Mouse (Mus musculus): ENCODE results near the gene Snapc2. TPM values are rescaled to one million over a fixed set of nuclear protein-coding genes. Genes with fewer than 3 reads are reported as not detected.

The Snapc2 gene
- polyA plus RNA-seq (2014; fragmentation: Nextera tagmentation; extraction: Ambion mirVana): 58.6 and 69.4 TPM in 2 replicates

DNA sequence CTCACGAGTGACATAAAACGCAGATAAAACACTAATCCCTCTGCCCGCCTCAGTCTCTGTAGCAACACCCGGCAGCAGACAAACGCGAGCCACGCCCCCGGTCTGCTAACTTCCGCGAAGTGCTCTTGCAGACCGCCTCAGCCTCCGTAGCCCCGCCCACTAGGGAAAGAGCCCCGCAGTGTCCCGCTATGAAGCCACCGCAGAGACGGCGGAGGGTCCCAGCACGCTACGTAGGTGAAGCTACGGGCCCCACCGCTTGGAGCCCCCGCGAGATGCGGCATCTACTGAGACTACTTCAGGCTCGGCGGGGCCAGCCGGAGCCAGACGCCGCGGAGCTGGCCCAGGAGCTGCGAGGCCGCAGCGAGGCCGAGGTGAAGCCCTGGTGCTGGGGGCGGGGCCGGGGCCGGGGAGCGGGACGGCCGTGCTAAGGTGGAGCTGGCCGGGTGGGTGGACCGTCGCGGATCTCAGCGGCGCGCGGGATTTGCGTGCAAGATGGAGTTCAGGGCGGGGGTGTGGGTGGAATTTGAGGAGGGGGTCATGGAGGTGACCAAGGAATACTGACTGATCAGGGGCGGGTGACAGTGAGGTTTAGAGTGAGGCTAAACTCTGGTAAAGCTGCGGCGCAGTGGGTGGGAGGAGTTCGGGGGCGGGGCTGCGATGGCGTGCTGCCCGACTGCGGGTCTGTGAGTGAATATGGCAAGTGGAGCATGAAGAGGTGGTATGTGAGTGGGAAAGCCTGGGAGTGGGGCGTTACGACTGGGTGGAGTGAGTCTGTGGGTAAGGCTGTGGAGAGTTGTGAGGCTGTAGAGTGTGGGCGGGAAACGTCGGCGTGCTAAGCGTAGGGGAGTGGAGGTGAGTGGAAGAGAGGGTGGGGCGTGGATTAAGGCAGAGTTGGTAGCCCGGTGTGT lies at the start of gene Snapc2:
TSS of gene Snapc2 (plus strand) at position 147 of the 908 bp plus-strand sequence.
- ATAC-seq (ENCODE audit: low FRiP score, low TSS enrichment) (peak; percentile 90), DNase-seq (peak; percentile 98)
- peak within 1 kb of the TSS; percentile 75 for H3K4me2 ChIP-seq (ENCODE audit: low read length)
- H3K4me3 ChIP-seq (replicated peaks; ENCODE audit: low read depth, low read length): peak within 1 kb of the TSS; percentile 92
- peaks cover 51% of the 10 kb centered on the region for H3K36me3 ChIP-seq (ENCODE audit: control insufficient read depth, insufficient read depth, low read length)
- WGBS: under 1% methylated on average over 69 of the region's 69 CpGs
- H3K4me1 ChIP-seq (ENCODE audit: control insufficient read depth, insufficient read depth, low read length): peaks cover 32% of the 10 kb centered on the region
- no peaks in the 10 kb centered on the region for H3K9me3 ChIP-seq (ENCODE audit: control insufficient read depth, low read length)
- peak within 1 kb of the TSS; percentile 89 for H3K27ac ChIP-seq (replicated peaks; ENCODE audit: low read depth, low read length)
- peak within 1 kb of the TSS; percentile 86 for H3K9ac ChIP-seq (replicated peaks; ENCODE audit: low read length)
- H3K27me3 ChIP-seq (ENCODE audit: control insufficient read depth, insufficient read depth, low read length): no peaks in the 10 kb centered on the region

DNA sequence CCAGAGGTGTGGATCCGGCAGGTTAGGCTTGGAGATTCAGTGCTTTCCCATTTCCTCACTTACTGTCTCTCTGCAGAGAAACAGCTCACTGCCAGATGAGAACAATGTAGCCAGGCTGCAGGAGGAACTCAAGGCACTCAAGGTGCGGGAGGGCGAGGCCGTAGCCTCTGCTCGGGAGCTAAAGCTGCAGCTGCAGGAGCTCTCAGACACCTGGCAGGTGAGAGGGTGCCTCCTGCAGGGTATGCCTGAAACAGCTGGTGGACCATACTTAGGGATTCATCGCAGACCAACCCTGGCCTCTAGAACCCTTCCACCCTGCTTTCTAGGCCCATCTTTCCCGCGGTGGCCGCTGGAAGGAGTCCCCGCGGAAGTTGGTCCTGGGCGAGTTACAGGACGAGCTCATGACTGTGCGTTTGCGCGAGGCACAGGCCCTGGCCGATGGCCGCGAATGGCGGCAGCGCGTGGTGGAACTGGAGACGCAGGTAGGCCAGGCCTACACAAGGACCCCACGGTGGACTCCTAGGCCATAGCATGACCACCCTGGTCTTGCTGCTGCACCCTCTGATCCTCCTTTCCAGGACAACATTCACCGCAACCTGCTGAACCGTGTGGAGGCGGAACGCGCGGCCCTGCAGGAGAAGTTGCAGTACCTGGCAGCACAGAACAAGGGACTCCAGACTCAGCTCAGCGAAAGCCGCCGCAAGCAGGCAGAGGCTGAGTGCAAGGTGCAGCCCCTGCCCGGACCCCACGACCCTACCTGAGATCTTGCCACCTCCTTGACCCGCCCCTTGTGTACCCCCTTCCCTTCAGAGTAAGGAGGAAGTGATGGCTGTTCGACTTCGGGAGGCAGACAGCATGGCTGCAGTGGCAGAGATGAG lies 47.4 kb upstream of the Snapc2 start:
- H3K27ac ChIP-seq (replicated peaks; ENCODE audit: low read depth, low read length): no peak overlapping the region
- H3K27me3 ChIP-seq (ENCODE audit: control insufficient read depth, insufficient read depth, low read length): peaks cover 11% of the 10 kb centered on the region; the same call in 1 of the 2 replicates
- H3K9ac ChIP-seq (replicated peaks; ENCODE audit: low read length): peak overlapping the region; percentile 23; the same call in 1 of the 2 replicates
- DNase-seq: no peak
- peaks cover 93% of the 10 kb centered on the region for H3K36me3 ChIP-seq (ENCODE audit: control insufficient read depth, insufficient read depth, low read length)
- ATAC-seq (ENCODE audit: low FRiP score, low TSS enrichment): no peak
- WGBS: 19% methylated on average over 38 of the region's 38 CpGs
- no peak overlapping the region for H3K4me2 ChIP-seq (ENCODE audit: low read length)
- H3K4me1 ChIP-seq (ENCODE audit: control insufficient read depth, insufficient read depth, low read length): no peaks in the 10 kb centered on the region; the same call in 1 of the 2 replicates
- H3K9me3 ChIP-seq (ENCODE audit: control insufficient read depth, low read length): no peaks in the 10 kb centered on the region
- no peak overlapping the region for H3K4me3 ChIP-seq (replicated peaks; ENCODE audit: low read depth, low read length)

DNA sequence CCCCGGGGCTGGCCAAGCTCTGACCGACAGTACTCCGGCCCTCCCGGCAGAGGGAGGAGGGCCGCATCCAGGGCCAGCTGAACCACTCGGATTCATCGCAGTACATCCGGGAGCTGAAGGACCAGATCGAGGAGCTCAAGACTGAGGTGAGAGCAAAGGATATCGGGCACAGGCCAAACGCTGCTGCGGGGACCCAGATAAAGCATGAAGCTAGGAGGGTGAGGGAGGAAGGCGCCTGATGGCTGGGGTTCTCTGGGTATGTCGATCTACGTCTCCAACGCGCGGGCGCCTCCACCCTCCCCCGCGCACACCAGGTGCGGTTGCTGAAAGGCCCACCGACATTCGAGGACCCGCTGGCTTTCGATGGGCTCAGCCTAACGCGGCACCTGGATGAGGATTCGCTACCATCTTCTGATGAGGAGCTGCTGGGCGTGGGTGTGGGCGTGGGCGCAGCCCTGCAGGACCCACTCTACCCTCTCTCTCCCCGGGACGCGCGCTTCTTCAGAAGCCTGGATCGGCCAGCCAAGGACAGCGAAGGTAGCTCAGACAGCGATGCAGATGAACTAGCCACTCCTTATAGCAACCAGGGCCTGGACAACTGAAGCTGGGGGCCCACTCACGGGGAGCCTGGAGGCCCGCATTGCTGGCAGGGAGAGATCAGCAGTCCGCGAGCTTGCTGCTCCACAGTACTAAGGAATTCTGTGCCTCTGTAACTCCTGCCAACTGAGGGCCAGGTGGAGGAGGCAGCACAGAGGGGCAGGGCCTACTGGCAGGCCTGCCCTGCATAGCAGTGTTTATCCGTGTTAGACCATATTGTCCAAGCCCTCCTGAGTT lies 46.5 kb upstream of the Snapc2 start:
- H3K27ac ChIP-seq (replicated peaks; ENCODE audit: low read depth, low read length): no peak overlapping the region
- peak overlapping the region; percentile 23; the same call in 1 of the 2 replicates for H3K9ac ChIP-seq (replicated peaks; ENCODE audit: low read length)
- H3K9me3 ChIP-seq (ENCODE audit: control insufficient read depth, low read length): no peaks in the 10 kb centered on the region
- ATAC-seq (ENCODE audit: low FRiP score, low TSS enrichment) (no peak), DNase-seq (peak; percentile 34)
- H3K4me2 ChIP-seq (ENCODE audit: low read length): peak overlapping the region; percentile 3; the same call in 1 of the 2 replicates
- peaks cover 95% of the 10 kb centered on the region for H3K36me3 ChIP-seq (ENCODE audit: control insufficient read depth, insufficient read depth, low read length)
- H3K27me3 ChIP-seq (ENCODE audit: control insufficient read depth, insufficient read depth, low read length): peaks cover 11% of the 10 kb centered on the region; the same call in 1 of the 2 replicates
- no peaks in the 10 kb centered on the region; the same call in 1 of the 2 replicates for H3K4me1 ChIP-seq (ENCODE audit: control insufficient read depth, insufficient read depth, low read length)
- WGBS: 10% methylated on average over 44 of the region's 44 CpGs
- no peak overlapping the region for H3K4me3 ChIP-seq (replicated peaks; ENCODE audit: low read depth, low read length)

DNA sequence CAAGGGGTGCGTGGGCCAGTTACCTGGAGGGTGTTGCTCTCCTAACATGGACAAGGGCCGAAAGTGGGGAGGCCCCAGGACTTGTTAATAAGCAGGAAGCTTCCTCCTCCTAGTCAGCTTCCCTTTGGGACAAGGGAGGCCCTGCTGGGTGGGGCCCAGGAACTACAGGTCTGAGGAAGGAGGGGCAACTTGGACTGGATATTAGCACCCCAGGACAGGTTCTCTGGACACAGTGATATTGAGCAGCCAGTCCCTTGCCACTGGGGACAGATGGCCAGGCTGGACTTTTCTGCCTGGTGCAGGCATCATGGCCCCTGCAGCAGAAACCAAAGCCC lies 45.9 kb upstream of the Snapc2 start:
- DNase-seq: no peak
- no peak for ATAC-seq (ENCODE audit: low FRiP score, low TSS enrichment)
- no peak overlapping the region for H3K27ac ChIP-seq (replicated peaks; ENCODE audit: low read depth, low read length)
- H3K4me2 ChIP-seq (ENCODE audit: low read length): no peak overlapping the region
- no peak overlapping the region; the same call in 1 of the 2 replicates for H3K9ac ChIP-seq (replicated peaks; ENCODE audit: low read length)
- no peaks in the 10 kb centered on the region; the same call in 1 of the 2 replicates for H3K4me1 ChIP-seq (ENCODE audit: control insufficient read depth, insufficient read depth, low read length)
- 46% methylated on average over 2 of the region's 2 CpGs for WGBS
- H3K4me3 ChIP-seq (replicated peaks; ENCODE audit: low read depth, low read length): no peak overlapping the region
- H3K27me3 ChIP-seq (ENCODE audit: control insufficient read depth, insufficient read depth, low read length): peaks cover 11% of the 10 kb centered on the region; the same call in 1 of the 2 replicates
- peaks cover 90% of the 10 kb centered on the region for H3K36me3 ChIP-seq (ENCODE audit: control insufficient read depth, insufficient read depth, low read length)
- no peaks in the 10 kb centered on the region for H3K9me3 ChIP-seq (ENCODE audit: control insufficient read depth, low read length)

DNA sequence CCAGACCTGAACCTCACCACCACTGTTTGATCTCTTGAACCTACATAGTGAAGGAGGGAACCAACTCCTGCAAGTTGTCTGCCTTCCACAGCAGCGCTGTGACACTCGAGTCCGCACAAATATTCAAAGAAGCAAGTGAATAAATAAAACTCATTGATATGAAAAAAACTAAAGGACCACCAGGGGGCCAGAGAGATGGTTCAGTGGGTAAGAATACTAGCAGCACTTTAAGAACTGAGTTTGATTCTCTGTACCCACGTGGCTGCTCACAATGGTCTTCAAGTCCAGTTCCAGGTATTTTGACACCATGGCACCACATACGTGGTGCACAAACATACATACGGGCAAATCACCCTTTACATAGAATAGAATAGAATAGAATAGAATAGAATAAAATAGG lies 41.8 kb upstream of the Snapc2 start:
- Histone ChIP-seq H3K4me2 (ENCODE audit: low read length) (peak overlapping the region; percentile 17), H3K4me3 (replicated peaks; ENCODE audit: low read depth, low read length) (no peak overlapping the region), H3K9me3 (ENCODE audit: control insufficient read depth, low read length) (no peaks in the 10 kb centered on the region), H3K27ac (replicated peaks; ENCODE audit: low read depth, low read length) (no peak overlapping the region), H3K27me3 (ENCODE audit: control insufficient read depth, insufficient read depth, low read length) (no peaks in the 10 kb centered on the region), H3K4me1 (ENCODE audit: control insufficient read depth, insufficient read depth, low read length) (peaks cover 35% of the 10 kb centered on the region), H3K36me3 (ENCODE audit: control insufficient read depth, insufficient read depth, low read length) (peaks cover 63% of the 10 kb centered on the region), H3K9ac (replicated peaks; ENCODE audit: low read length) (no peak overlapping the region)
- no peak for ATAC-seq (ENCODE audit: low FRiP score, low TSS enrichment)
- no peak for DNase-seq
- 70% methylated on average over 6 of the region's 6 CpGs for WGBS

DNA sequence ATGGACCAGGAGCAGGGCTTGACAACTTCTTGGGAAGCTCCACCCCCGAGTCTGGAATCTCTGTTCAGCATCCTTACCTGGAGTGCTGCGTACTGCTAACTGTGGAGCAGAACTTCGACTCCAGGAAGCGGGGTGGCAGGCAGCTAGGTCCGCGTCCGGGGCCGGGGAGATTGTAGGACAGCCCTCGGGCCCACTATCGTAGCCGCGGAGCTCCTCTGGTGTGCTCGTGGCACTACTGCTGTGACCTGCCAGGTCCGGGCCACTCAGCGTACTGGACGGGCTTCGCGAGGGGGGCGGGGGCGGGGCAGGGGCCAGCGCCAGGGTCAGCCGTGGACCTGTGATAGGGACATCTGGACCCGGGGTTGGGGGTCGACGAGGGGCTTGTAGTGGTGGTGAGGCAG lies 40.1 kb upstream of the Snapc2 start:
- H3K36me3 ChIP-seq (ENCODE audit: control insufficient read depth, insufficient read depth, low read length): peaks cover 46% of the 10 kb centered on the region
- H3K9me3 ChIP-seq (ENCODE audit: control insufficient read depth, low read length): no peaks in the 10 kb centered on the region
- no peak for ATAC-seq (ENCODE audit: low FRiP score, low TSS enrichment)
- peak; percentile 55 for DNase-seq
- peak overlapping the region; percentile 55 for H3K27ac ChIP-seq (replicated peaks; ENCODE audit: low read depth, low read length)
- peaks cover 39% of the 10 kb centered on the region for H3K4me1 ChIP-seq (ENCODE audit: control insufficient read depth, insufficient read depth, low read length)
- 4% methylated on average over 25 of the region's 25 CpGs for WGBS
- H3K4me2 ChIP-seq (ENCODE audit: low read length): peak overlapping the region; percentile 96
- peak overlapping the region; percentile 46 for H3K4me3 ChIP-seq (replicated peaks; ENCODE audit: low read depth, low read length)
- H3K27me3 ChIP-seq (ENCODE audit: control insufficient read depth, insufficient read depth, low read length): no peaks in the 10 kb centered on the region
- H3K9ac ChIP-seq (replicated peaks; ENCODE audit: low read length): peak overlapping the region; percentile 66

DNA sequence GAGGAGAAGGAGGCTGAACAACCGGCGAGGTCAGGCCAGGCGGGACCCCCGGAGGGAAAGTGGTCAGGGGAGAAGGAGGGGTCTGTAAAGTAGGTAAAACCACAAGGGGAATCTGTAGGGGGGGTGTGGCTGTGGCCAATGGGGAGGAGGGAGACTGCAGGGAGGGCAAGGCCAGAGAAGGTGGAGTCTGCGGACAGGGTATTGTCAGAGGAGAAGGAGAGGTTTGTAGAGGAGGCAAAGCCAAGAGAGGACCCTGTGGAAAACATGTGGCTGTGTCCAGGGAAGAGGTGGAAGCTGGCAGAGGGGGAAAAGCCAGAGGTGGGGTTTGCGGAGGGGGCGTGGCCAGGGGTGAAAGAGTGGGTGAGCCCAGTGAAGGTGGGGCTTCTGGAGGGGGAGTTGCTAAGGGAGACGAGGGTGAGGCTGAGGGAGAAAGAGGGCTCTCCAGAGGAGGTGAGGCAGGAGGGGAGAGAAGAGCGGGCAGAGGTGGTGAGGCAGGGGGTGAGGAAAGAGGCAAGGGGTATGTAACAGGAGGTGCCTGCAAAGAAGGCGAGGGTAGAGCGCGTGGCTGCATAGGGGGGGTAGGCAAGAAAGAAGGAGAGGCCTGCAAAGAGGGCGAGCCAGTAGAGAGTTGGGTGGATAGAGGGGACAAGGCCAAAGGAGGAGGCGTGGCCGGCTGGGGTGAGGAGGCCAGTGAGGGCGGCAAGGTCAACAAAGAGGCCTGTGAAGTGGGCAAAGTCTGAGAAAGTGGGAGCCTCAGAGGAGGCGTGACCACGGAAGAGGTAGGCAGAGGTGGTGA lies 39.5 kb upstream of the Snapc2 start:
- DNase-seq (peak; percentile 63), ATAC-seq (ENCODE audit: low FRiP score, low TSS enrichment) (0 out of 2 replicates have a peak, but pooled peaks have one; percentile 4)
- WGBS: 4% methylated on average over 18 of the region's 18 CpGs
- Histone ChIP-seq H3K27ac (replicated peaks; ENCODE audit: low read depth, low read length) (peak overlapping the region; percentile 55), H3K9ac (replicated peaks; ENCODE audit: low read length) (peak overlapping the region; percentile 66), H3K4me1 (ENCODE audit: control insufficient read depth, insufficient read depth, low read length) (peaks cover 41% of the 10 kb centered on the region), H3K9me3 (ENCODE audit: control insufficient read depth, low read length) (no peaks in the 10 kb centered on the region), H3K4me3 (replicated peaks; ENCODE audit: low read depth, low read length) (peak overlapping the region; percentile 46), H3K27me3 (ENCODE audit: control insufficient read depth, insufficient read depth, low read length) (no peaks in the 10 kb centered on the region), H3K36me3 (ENCODE audit: control insufficient read depth, insufficient read depth, low read length) (peaks cover 40% of the 10 kb centered on the region), H3K4me2 (ENCODE audit: low read length) (peak overlapping the region; percentile 96)
